Mouse (Mus musculus): ENCODE measurements around the gene Kras.
A peak's percentile ranks its signal among the peaks of the same experiment; 100 is the strongest.

Kras gene

DNA sequence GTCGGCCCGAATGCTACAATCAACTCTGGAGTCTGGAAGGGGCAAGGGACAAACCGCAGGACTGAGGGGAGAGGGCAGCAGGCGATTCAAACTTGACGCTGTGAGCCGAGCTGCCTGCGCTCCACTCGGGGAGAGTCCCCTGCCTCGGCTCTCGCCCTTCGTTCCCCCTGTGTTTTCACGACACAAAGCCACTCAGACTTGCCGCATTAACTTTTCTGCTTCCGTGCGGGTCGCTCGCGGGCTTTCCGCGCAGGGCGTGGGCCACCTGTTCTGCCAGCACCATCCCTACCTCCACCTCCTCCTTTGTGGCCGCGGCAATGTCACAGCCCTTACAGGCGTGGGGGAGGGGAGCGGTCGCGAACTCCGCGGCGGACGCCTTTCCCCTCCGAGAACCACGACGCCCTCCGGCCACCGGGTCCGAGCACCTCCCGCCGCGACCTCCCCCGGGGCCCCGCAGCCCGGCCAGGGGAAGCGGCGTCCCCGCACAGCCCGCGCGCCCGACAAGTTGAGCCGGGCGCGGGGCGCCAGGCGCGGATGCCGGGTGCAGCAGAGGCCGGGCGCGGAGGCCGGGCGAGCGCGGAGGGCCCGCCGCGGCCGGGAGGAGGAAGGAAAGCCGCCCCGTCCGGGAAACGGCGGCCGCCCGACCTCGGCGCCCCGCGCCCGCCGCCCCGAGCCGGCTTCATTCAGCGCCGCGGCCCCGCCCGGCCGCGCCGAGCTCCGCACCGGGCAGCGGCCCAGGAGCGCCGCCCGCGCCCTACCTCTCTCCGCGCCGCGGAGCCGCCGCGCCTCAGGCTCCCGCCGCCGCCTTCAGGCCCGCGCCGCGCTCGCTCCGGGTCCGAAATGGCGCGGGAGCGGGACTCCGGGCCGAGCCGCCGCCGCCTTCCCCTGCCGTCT, 501 bp downstream of the Kras start:
- no peak for DNase-seq (ENCODE audit: low read depth)

DNA sequence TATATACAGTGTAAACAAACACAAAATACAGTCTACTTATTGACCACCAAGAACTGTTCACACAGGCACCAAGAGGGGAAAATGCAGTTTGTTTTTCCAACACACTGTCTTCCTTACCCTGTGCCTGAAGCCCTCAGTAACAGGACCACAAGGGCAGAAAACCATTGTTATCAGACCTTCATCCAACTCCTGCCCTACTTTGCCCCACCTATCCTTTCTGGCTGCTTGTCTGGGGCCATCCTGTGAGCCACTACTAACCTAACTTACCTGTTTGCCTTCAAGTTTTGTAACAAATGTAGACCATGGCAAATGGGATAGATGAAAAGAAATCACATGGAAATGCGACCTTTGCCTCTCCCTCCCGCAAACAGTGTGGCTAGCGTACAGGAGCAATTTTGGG, 2.2 kb downstream of the Kras start:
- DNase-seq (ENCODE audit: low read depth) = peak; percentile 79

DNA sequence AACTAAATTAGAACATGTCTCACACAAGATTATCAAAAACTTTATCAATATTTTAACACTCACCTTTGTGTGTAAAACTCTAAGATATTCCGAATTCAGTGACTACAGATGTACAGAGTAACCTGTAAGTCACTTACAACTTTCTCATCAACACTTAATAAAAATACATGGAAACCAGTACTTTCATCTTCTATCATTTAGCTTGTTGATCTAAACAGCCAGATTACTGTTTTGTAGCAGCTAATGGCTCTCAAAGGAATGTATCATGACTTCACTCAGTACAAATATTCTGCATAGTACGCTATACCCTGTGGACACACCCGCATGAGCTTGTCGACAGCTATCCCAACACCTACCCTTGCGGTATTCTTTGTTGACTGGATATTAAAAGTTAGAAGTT, 3.2 kb downstream of the Kras start:
- peak; percentile 92 for DNase-seq (ENCODE audit: low read depth)

DNA sequence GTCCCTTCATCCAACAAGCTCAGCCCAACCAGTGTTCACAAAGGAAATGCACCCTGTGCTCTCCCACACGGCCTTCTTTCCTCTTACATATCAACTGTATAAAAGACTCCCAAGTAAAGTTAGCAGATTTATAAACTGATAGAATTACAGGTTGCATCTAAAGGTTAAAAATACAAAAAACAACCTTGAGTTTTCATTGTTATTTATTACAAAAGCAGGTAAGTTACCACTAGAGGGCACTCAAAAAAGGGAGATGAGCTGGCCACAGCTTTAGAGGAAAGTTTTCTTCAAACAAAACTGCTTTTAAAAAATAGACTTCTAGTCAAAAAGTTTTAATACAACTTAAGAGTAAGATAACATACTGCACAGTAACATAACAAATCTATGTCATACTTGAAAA, 7.5 kb downstream of the Kras start:
- DNase-seq (ENCODE audit: low read depth) = no peak

DNA sequence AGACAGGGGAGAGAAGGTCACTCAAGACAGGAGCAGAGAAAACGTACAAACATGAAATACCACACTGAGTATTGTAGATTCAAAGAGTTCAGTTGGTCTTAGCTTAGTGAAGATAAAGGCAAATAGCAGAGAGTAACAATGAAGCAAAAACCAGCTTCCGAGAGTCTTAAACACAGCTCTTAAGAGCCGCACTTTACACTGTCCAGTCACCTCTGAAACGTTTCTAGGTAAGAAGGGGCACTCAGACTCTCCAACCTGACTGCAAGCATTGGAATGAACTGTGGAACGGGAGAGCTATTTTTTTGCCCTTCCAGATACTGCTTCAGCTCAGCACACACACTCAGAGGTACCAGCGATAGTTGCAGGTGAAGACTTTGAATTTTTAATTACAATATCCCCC, 9.8 kb downstream of the Kras start:
- DNase-seq (ENCODE audit: low read depth) = no peak

DNA sequence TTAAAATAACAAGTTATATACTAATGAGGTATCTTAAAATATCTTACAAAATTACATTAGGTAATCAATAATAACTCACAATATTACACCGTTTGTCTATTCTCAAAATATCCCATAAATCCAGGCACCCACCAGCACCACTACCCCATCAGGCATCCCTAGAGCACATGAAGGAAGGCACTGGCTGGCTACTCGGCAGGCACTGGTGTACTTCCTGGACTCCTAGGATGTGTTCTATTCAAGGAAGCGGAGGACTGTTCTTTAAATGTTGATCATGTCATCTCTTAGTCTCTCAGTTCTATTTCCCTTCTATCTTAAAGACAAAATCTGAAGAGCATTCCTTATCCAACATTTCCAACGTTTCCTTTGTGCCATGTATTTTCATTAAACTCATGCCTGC, 12.9 kb downstream of the Kras start:
- DNase-seq (ENCODE audit: low read depth) = peak; percentile 86

DNA sequence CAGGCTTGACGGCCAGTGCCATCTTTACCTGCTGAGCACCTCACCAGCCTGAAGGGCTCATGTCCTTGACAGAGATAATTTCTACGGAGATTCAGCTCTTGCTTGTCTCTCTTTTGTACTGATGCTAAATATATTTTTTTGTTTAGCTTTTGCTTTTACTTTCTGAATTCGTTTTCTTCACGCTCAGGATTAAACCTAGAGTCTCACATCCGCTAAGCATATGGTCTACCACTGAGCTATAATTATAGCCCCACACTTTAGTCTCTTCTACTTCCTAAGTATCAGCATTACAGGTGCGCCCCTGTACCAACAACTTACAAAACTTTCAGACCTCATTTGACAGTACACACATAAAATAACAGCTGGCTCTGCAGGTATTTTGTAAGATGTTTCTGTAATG, 14.7 kb downstream of the Kras start:
- DNase-seq (ENCODE audit: low read depth) = peak; percentile 74

DNA sequence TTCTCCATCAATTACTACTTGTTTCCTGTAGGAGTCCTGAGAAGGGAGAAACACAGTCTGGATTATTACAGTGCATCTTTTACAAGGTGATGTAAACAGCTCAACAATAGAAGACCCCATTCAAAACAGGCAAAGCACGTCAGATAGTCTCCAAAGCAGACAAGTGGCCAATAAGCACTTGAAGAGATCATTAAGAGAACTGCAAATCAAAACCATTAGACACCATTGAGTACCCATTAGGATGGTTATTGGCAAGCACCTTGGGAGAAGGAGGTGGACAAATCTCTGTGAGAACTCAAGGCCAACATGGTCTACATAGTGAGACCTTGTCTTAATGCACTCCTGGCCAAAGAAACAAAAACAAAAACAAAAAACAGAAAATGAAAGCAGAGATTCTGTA, 15.6 kb downstream of the Kras start:
- DNase-seq (ENCODE audit: low read depth) = peak; percentile 62

DNA sequence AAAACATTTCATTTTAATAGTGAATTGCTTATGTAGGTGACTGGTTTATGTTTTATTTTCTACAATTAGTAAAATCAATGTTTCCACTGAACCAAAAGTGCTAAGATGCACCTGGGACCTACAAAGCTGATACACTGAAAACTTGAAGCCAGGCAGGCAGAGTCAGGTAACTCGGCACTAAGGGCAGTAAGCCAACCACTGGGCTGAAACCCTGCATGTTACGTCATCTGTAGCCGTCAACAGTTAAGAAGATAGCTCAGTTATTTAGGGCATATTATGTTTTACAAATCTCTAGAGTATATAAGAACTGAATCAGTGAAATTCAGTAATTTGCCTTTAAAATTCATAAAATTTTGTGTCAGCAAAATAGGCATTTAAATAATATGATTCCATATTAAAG, 23.7 kb downstream of the Kras start:
- peak; percentile 57 for DNase-seq (ENCODE audit: low read depth)

DNA sequence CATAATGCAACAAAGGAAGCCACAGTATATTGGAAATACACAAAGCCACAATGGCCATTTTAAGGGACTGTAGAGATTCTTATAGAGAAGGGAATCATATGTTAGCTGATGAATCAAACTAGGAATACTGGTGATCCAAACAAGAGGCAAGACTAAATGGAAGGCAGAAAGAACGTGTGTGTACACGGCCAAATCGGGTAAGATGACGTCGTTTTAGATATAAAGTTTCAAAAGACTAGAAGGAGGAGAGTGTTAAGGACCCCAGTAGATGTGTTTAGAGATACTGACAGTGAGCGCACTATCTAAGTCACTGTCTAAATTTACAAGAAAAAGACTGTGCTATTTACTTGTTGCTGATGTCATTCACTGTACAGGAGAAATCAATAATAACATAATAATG, 25.8 kb downstream of the Kras start:
- DNase-seq (ENCODE audit: low read depth) = peak; percentile 56

DNA sequence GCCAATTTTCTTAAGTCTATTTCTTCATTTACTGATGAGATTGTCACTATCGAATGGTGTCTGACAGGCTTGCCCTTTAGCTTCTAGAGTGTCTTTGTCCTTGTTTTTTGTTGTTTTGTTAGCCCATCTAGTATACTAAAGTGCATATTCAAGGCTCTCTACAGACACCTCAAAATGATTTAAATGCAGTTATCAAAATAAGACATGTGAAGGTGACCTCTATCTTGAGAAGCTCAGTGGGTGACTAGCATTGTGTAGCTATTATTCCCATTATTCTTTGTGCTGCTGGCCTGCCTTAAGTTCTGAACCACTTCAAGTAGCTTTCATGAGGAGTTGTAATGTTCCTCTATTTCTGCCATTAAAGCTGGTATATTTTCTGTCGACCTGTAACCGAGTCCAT, 34.2 kb downstream of the Kras start:
- peak; percentile 77 for DNase-seq (ENCODE audit: low read depth)

DNA sequence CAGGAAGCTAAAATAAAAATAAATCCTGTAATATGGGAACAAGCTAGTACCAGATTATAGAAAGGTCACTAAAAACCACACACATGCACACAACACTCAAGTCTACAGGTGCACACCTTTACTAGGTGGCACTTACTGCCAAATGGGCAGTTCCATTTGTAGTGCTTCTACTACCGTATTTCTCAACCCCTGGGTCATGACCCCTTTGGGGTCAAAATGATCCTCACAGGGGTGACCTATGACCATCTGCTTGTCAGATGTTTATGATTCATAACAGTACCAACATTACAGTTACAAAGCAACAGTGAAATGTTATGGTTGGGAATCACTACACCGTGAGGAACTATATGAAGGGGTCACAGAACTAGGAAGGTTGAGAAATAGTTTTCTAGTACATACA, 36.1 kb downstream of the Kras start:
- DNase-seq (ENCODE audit: low read depth) = no peak

DNA sequence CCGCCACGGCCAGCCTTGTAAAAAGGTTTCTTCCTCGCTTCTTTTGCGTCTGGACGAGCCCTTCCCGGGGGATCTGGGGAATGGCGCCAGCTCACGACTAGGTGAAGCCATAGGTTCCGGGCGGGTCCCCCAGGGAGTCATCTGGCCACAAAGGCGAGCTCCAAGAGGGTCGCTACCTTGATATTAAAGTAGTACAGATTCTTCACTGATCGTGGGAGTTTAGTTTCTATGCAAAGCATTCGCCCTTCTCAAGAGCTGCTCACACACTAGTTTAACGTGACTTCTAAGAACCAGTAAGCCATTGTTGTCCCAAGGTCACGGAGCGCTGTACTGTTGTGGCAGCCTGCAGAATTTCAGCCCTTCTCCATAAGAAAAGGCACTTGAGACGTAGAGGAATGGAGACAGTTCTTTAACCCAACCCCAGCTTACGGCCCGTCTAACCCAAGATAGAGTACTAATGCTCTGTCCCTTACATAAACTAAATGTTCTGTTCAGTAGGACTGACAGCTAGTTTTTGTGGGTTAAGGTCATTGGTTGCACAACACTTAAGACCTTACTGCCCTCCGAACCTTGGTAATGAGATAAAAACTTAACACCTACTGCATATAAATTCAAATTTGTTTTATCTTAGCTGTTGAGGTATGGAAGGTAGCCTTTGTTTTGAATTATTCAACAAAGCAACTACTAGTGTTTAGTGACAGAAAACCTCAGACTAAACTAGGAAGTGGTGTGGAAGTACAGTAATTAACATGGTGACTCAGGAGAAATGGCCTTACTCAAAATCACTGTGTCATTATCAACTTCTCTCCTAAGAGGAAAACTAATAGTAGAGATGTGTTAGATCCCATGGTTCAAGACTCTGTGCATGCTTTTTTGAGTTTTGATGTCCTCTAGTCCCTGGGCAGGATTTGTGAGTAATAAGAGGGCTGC, 38.4 kb downstream of the Kras start:
- DNase-seq (ENCODE audit: low read depth) = peak; percentile 92

DNA sequence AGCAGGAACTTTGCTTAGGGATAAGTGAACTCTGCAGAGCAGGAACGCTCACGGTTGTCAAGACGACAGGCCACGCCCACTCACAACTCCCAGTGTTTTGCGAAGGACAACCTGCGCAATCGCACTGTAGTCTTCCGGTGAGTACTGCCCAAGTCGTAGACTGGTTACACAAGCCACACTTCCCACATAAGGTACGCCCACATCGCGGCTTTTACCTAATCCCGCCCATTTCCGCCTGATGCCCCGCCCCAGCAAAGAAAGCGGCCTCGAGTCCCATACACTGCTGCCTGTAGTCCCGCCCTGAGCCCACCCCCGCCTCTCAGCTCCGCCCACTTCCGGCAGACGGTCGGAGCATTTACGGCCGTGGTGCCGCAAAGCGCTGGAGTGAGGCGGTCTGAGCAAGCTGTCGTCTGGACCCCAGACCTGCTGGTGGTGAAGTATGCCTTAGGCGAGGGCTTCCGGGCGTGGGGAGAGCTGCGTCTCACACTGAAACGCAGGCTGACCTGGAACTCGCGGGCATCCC, 39.2 kb downstream of the Kras start, which contains the start of the genes Casc1 and Etfrf1:
Casc1 (minus strand) TSS at position 190 of the 523 bp plus-strand sequence.
Etfrf1 (plus strand) TSS at position 319 of the 523 bp plus-strand sequence.
- DNase-seq (ENCODE audit: low read depth) = peak; percentile 100

DNA sequence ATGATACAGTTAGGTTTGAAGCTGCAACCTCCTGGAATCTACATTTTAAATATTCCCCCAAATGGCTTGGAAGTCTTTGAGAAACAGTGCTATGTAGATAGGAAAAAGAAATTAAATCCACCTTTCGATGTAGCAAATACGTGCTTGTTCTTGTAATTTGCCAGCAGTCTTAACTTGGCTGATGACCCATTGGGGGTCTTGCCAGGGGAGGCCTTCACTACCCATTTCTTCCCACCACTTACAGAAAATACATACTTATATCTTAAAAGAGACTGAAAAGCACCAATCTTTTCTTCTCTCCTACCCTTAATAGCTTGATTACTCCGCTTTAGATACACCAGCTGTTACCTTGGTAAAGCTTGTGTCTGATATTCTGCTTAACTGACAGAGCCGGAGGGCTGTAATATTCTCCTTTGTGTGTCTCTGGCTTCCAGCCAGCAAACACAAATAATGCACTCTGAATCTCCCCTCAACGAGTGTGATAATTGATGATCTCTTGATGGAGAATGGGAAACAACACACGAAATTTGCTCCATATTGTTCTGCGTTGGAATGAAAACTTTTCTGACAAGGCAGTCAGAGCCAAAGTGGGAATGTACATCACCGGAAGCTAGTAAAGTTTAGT, 39.9 kb downstream of the Kras start:
- DNase-seq (ENCODE audit: low read depth) = no peak

DNA sequence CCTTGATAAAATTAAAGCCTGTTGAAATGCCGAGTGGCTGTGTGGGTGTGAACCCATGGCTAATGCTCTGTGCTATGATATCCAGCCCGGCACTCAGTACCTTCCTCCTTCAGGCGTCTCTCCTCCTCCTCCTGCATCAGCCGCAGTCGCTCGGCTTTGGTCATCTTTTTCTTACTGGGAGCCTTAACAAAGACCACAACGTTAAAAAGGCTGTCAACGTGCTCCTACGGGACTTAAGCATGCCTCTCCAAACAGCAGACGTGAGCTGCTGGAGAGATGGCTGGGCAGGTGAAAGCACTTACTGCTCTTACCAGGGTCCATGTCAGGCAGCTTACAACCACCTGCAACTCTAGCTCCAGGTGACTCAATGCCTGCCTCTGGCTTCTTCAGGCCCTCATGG, 44.9 kb downstream of the Kras start:
- no peak for DNase-seq (ENCODE audit: low read depth)

DNA sequence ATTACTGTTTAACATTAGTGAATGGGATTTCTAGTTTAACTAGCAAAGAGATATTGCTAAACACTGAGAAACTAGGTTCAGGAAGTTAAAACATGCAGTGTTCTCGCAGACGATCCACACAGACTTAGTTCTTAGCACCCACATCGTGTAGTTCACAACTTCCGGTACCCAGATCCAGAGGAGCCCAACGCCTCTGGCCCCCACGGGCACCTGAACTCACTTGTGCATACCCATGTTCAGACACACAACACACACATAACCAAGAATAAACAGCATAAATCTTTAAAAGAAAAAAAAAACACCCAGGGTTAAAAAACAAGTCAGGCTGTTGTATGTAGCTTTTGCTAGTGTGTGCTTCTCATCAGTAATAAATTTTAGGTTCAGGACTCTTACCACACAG, 45.6 kb downstream of the Kras start:
- DNase-seq (ENCODE audit: low read depth) = no peak

DNA sequence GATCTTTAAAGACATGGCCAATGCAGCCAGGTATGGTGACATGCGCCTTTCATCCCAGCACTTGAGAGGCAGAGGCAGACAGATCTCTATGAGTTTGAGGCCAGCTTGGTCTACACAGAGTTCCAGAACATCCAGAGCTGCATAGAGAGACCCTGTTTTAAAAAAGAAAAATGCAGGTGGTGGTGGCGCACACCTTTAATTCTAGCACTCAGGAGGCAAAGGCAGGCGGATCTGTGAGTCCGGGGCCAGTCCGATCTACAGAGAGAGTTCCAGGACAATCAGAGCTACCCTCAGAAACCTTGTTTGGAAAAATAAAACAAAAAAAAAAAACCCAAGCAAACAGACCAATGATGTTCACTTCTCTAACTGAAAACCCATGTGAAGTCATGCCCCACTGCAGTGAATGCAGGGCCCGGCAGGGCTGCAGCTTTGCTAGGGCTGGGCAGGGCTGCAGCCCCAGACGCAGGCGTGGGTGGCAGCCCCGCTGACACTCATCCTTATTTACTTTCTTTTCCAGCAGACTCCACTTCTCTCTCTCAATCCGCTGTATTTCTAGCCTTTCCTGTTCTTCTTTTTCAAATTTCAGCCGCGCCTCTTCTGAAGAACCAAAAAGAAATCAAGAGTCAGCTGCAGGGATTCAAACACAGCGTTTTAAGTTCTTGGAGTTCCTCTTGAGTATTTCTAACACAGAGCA, 47.5 kb downstream of the Kras start:
- no peak for DNase-seq (ENCODE audit: low read depth)

DNA sequence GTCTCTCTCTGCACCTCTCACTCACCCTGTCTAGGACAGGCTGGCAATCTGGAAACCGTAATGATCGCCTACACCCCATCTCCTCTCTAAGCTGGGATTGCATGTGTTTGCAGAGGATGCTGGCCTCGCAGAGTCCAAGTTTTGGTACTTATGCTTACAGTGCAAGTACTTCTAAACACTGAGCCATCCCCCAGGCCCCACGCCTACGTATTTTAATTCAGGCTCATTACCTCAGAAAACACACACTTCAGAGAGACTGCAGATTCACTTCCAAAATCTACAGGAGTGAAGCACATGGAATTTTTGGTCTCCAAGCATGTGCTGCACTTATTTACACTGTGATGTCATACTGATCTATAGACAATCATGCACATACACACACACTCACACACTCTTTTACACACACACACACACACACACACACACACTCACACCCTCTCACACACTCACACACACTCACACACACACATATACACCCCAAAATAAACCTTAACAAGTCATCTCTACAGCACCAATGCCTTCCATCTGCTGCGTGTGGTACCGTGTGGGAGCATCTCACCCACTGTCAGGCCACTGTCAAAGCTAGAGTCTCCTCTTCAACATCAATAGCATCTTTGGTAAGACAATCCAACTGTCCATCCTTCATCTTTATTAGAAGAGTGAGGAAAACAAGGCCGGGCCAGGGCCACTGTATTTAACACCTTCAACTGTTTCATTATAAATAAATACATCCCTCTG, 51.9 kb downstream of the Kras start:
- no peak for DNase-seq (ENCODE audit: low read depth)

DNA sequence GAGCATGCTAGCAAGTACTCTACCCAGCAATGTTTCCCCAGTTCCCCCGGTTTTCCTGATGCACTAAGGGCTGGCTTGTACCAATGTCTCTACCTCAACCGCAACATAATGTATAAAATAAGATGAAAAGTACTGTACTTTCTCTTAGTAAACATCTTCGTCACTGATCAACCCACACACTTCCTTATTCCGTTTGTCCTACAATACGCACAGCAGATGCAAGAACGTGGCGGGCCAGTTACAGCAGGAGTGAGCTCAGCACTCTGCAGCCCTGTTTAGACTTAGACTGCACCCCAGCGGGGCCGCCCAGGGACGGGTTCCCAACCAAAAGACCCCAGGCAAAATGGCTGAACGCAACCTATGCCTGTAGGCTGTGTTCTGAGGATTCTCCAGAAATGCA, 56.6 kb downstream of the Kras start:
- peak; percentile 33 for DNase-seq (ENCODE audit: low read depth)

DNA sequence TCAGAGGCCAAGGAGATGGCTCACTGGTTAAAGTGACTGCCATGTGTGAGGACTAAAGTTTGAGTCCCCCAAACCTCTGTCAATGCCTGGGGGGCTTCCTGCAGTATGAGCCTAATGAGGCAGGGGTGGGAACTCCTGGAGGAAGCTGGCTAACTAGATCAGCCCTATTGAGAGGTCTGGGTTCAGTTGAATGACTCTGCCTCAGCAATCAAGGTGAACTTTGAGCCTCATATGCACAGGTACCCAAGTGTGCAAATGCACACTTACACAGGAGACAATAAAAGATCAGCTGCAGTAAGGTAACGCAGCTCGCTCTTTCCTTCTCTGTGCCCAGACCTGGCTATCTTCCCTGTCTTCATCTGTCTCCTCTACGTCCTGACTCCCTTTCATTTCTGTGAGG, 57.0 kb downstream of the Kras start:
- DNase-seq (ENCODE audit: low read depth) = no peak

Measured in 416B (cell line).